Mouse (Mus musculus) hindbrain, embryonic 10.5 days (tissue): ENCODE data around the gene Numb. TPM values are rescaled to one million over a fixed set of nuclear protein-coding genes. Genes with fewer than 3 reads are reported as not detected.

Experiments
- DNase-seq: peaks from one replicate; pipeline ENCODE4 v3.0.0-alpha.2; 2017; ENCODE audit warnings: low spot score
- H3K27ac ChIP-seq: fragments of 300-500 bp; sonication (generic); 2 replicates; pipeline ENCODE4 v1.5.1; 2016; ENCODE audit warnings: mild to moderate bottlenecking, moderate library complexity
- H3K27me3 ChIP-seq: fragments of 300-500 bp; sonication (generic); 2 replicates; pipeline ENCODE4 v1.6.1; 2016; ENCODE audit warnings: mild to moderate bottlenecking; ENCODE audit not compliant: poor library complexity, insufficient read depth, severe bottlenecking
- H3K36me3 ChIP-seq: fragments of 300-500 bp; sonication (generic); 2 replicates; pipeline ENCODE4 v1.6.1; 2016; ENCODE audit warnings: mild to moderate bottlenecking, moderate library complexity
- H3K4me1 ChIP-seq: fragments of 300-500 bp; sonication (generic); replicated peaks from 2 replicates; pipeline ENCODE4 v1.6.1; 2016; ENCODE audit warnings: mild to moderate bottlenecking
- H3K4me3 ChIP-seq: fragments of 300-500 bp; sonication (generic); 2 replicates; pipeline ENCODE4 v1.5.1; 2016; ENCODE audit warnings: mild to moderate bottlenecking, moderate library complexity
- H3K9me3 ChIP-seq: fragments of 300-500 bp; sonication (generic); 2 replicates; pipeline ENCODE4 v1.6.1; 2016; ENCODE audit warnings: mild to moderate bottlenecking, moderate library complexity
- WGBS: fragments of 180-500 bp; shearing (Covaris S2); methylation state at CpG from one replicate; pipeline ENCODE4 v1.1.7; 2016; 5-methylcytosine and 5-hydroxymethylcytosine counted together
- polyA plus RNA-seq: library from polyadenylated mRNA; unstranded; fragments of >200 nt; fragmentation: Nextera tagmentation; extraction: Ambion mirVana; gene quantifications from 2 replicates; pipeline ENCODE4 v1.2.1, GENCODE M21; 2016

Numb gene
- polyA plus RNA-seq, 1 experiment from 2014 or later, result 27.8 TPM

DNA sequence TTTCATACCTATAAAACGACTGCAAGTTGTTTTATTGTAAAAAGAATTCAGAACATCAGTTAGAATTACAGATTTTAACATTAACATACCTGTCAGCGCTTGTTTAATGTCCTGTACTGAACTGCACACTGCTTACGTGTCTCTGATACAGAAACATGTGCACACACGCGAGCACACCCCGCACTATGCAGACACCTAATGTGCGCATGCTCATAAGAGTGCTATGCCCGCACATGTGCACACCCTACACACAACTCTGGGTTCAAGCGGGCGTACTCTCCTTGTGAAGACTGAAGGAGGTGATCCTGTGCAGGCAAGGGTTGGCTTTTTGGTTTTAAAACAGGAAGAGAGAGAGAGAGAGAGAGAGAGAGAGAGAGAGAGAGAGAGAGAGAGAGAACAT, 157.2 kb downstream of the Numb start:
- peaks cover 52% of the 10 kb centered on the region for H3K4me1 ChIP-seq
- WGBS, result 82% methylated on average over 10 of the region's 10 CpGs
- H3K27ac ChIP-seq, result no peak overlapping the region
- no peak overlapping the region for H3K4me3 ChIP-seq
- no peak for DNase-seq
- H3K9me3 ChIP-seq, result no peaks in the 10 kb centered on the region
- H3K27me3 ChIP-seq, result peaks cover 46% of the 10 kb centered on the region
- no peaks in the 10 kb centered on the region for H3K36me3 ChIP-seq

DNA sequence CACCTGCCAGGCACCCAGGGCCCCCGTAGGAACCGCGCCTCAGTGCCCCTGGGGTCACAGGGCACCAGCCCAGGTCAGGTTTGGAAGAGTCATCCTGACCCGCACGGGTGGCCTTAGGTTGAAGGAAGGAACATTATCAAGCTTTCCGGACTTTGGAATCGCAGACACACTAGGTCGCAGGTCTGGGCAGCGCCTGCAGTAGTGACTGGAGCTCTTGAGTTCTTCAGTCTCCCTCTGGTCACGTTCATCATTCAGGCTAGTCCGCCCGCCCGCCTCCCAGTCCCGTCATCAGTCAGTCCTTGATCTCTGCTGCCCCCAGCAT, 157.7 kb downstream of the Numb start:
- H3K27ac ChIP-seq, result peak overlapping the region; percentile 41; the same call in 1 of the 2 replicates
- peak overlapping the region; percentile 46 for H3K4me3 ChIP-seq
- H3K4me1 ChIP-seq, result peaks cover 51% of the 10 kb centered on the region
- H3K9me3 ChIP-seq, result no peaks in the 10 kb centered on the region
- 11% methylated on average over 14 of the region's 14 CpGs for WGBS
- no peak for DNase-seq
- peaks cover 42% of the 10 kb centered on the region for H3K27me3 ChIP-seq
- no peaks in the 10 kb centered on the region for H3K36me3 ChIP-seq

DNA sequence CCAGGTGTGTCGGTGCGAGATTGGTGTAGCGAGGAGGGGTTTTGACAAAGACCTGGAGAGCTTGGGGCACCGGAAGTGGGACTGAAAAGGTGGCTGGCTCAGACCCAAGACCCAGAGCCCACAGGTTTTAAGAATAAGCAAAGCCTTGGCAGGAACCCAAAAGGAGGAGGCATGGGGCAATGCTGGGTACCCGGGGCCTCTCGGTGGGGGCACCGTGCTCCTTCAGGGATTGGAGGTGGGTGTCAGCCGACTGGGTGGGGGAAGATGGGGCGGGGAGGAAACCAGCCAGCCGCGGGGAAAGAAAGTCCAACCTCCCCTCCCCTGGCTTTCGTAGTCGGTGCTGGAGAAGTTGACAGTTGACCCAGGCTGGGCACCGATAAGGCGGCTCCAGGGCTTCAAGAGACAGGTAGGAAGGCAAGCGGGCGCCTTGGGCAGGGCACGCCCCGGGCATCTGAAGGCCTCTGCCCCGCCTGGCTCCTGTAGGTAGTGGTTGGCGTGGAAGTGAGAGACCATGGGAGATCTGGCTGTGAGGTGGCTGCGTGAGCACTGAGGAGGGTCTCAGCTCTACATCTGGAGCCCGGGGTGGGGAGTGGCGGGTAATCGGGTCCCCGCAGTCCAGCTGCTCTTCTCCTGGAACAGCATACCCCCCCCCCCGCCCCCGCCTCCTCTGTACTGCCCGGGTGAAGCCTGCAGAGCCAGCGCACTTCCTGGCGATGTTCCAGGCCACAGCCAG, 158.3 kb downstream of the Numb start, which contains the start of gene Papln:
TSS of gene Papln (plus strand) at position 324 of the 733 bp plus-strand sequence.
- Histone ChIP-seq H3K36me3 (no peaks in the 10 kb centered on the region), H3K4me1 (peaks cover 51% of the 10 kb centered on the region), H3K9me3 (no peaks in the 10 kb centered on the region), H3K4me3 (peak within 1 kb of the TSS; percentile 46), H3K27me3 (peaks cover 38% of the 10 kb centered on the region), H3K27ac (peak within 1 kb of the TSS; percentile 41)
- 18% methylated on average over 31 of the region's 31 CpGs for WGBS
- no peak for DNase-seq

DNA sequence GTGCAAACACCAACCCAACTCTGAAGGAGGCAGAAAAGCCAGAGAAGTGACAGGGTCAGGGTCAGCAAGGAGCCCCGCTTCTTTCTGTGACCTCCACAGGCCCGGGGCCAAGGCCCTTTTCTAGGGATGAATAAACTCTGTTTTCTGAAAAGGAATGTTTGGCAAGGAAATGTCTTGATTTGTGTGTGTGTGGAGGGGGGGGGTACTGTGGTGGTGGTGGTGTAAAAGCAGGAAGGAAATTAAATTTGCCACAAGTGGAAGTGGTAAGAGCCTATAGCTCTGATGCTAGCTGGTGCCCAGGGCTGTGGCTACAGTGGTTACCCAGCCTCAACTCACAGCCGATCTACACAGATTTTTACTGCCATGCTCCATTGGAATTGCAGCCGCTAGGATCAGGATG, 159.0 kb downstream of the Numb start:
- H3K36me3 ChIP-seq, result no peaks in the 10 kb centered on the region
- peak; percentile 41 for DNase-seq
- H3K27ac ChIP-seq, result peak overlapping the region; percentile 2; the same call in 1 of the 2 replicates
- H3K4me3 ChIP-seq, result no peak overlapping the region
- H3K9me3 ChIP-seq, result no peaks in the 10 kb centered on the region
- peaks cover 36% of the 10 kb centered on the region for H3K27me3 ChIP-seq
- WGBS, result 14% methylated on average over 4 of the region's 4 CpGs
- H3K4me1 ChIP-seq, result peaks cover 48% of the 10 kb centered on the region

DNA sequence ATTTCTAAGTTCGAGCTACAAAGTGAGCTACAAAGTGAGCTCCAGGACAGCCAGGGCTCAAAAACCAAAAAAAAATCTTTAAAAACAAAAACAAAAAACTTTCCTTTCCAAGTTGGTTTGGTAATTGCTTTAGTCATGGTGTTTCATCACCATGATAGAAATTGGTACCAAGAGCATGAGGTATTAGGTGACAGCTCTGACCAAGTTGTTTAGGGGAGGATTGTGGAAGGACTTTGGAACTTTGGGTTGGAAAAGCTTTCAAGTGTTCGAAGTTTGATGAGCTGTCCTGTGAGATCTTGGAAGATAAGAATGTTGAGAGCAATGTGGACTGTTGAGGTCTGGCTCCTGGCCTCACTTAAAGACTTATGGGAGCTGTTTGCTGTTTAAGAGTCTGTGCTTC, 161.5 kb downstream of the Numb start:
- Histone ChIP-seq H3K27ac (no peak overlapping the region), H3K36me3 (no peaks in the 10 kb centered on the region), H3K4me3 (no peak overlapping the region), H3K4me1 (peaks cover 37% of the 10 kb centered on the region), H3K9me3 (no peaks in the 10 kb centered on the region), H3K27me3 (peaks cover 22% of the 10 kb centered on the region)
- 93% methylated on average over 2 of the region's 2 CpGs for WGBS
- no peak for DNase-seq

DNA sequence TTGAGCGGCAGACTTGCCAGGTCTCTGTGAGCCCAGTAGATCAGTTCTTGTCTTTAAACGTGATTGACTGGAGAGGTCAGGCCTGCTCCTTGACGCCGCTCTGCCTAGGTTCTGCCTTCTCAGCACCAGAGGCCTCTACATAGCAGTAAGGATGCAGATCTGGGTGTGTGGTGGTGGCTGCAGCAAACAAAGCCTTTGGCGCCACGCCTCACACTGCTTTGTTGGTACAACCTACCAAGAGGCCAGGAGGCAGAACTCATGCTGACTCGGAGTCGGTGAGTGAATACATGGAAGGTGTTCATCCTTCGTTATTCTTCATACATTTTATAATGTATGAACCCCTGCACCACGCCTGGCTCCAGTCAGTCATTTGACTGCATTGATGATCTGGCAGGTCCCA, 163.0 kb downstream of the Numb start:
- H3K27ac ChIP-seq, result 0 out of 2 replicates have a peak overlapping the region, but pooled peaks have one; percentile 12
- no peaks in the 10 kb centered on the region for H3K9me3 ChIP-seq
- H3K4me1 ChIP-seq, result peaks cover 23% of the 10 kb centered on the region
- peaks cover 7% of the 10 kb centered on the region for H3K27me3 ChIP-seq
- no peak for DNase-seq
- 66% methylated on average over 10 of the region's 10 CpGs for WGBS
- no peak overlapping the region for H3K4me3 ChIP-seq
- no peaks in the 10 kb centered on the region for H3K36me3 ChIP-seq

DNA sequence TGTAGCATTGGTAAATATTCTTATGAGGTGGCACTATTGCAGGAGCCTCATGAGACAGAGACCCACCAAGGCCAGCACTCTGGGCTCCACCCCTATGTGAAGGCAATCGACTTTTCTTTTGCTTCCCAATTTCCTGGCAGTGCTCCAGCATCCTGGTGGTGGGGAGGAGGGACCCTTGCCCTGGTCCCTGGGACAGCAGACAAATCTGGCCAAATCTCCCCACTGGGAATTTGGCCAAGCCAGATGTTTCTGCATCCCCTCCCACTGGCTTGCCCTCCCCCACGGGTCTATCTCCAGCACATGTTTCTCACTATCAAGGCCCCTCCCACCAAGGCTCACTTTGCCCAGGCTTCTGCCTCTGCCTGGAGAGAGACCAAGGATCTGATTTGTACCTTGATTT, 169.2 kb downstream of the Numb start:
- Histone ChIP-seq H3K27me3 (no peaks in the 10 kb centered on the region), H3K4me1 (no peaks in the 10 kb centered on the region), H3K36me3 (no peaks in the 10 kb centered on the region), H3K4me3 (no peak overlapping the region), H3K9me3 (no peaks in the 10 kb centered on the region), H3K27ac (no peak overlapping the region)
- WGBS, result 68% methylated on average over 2 of the region's 2 CpGs
- DNase-seq, result no peak

DNA sequence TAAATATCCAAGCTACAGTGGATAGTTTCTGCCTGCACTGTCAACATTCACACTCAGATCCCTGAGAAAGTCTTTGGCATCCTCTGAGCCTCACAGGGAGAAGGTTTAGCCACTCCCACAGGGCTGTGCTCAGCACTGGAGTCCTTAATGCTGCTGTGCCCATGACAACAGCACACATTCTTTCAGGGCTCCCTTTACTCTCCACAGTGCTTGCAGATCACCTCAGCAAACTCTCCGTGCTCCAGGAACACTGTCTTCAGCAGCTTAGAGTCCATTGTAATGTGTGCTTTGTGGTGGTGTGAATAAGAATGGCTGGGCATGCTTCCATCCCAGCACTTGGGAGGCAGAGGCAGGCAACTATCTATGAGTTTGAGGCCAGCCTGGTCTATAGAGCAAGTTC, 172.5 kb downstream of the Numb start:
- Histone ChIP-seq H3K27ac (no peak overlapping the region), H3K4me3 (no peak overlapping the region), H3K36me3 (no peaks in the 10 kb centered on the region), H3K9me3 (no peaks in the 10 kb centered on the region), H3K4me1 (peaks cover 6% of the 10 kb centered on the region; the same call in 1 of the 2 replicates), H3K27me3 (no peaks in the 10 kb centered on the region)
- 58% methylated on average over 1 of the region's 1 CpGs for WGBS
- no peak for DNase-seq

Other genes starting within 250 kb of the Numb start
- 68.0 and 70.4 TPM in 2 replicates for gene Psen1, start 233.8 kb downstream of the Numb start, polyA plus RNA-seq
- gene Papln, start 158.3 kb downstream of the Numb start, polyA plus RNA-seq, result 0.04 and 0.14 TPM in 2 replicates
- gene Riox1, start 28.7 kb upstream of the Numb start, polyA plus RNA-seq, result 16.8 and 17.6 TPM in 2 replicates
- gene Heatr4, start 62.9 kb upstream of the Numb start, polyA plus RNA-seq, result not detected in 2 replicates
- gene Acot2, start 65.9 kb upstream of the Numb start, polyA plus RNA-seq, result 15.5 and 20.0 TPM in 2 replicates
- 39.8 and 45.3 TPM in 2 replicates for gene Acot1, start 87.6 kb upstream of the Numb start, polyA plus RNA-seq
- gene Acot4, start 116.4 kb upstream of the Numb start, polyA plus RNA-seq, result 0.08 and 0.14 TPM in 2 replicates
- gene Gm49366, start 117.0 kb upstream of the Numb start, polyA plus RNA-seq, result not detected in 2 replicates
- 0.19 and 0.25 TPM in 2 replicates for gene Acot3, start 130.2 kb upstream of the Numb start, polyA plus RNA-seq
- gene Acot5, start 147.4 kb upstream of the Numb start, polyA plus RNA-seq, result 0.12 TPM in 1 of 2 replicates, not detected in the other
- gene Acot6, start 178.7 kb upstream of the Numb start, polyA plus RNA-seq, result 0.77 and 0.97 TPM in 2 replicates
- 4.8 and 4.9 TPM in 2 replicates for gene Dnal1, start 192.4 kb upstream of the Numb start, polyA plus RNA-seq
- 3.1 and 3.6 TPM in 2 replicates for gene Pnma1, start 226.6 kb upstream of the Numb start, polyA plus RNA-seq